Mouse (Mus musculus): ENCODE data around the gene Neurod6.

Neurod6 gene

GRCm38 (mm10) chr6:55646824-55647560, 34.1 kb downstream of the Neurod6 start:
- no peak for DNase-seq (ENCODE audit: low read depth, low spot score)

- no peak for DNase-seq (ENCODE audit: low read depth, low spot score)
Observed at GRCm38 (mm10) chr6:55646111-55646823, 34.8 kb downstream of the Neurod6 start.

GRCm38 (mm10) chr6:55634662-55635061, 46.4 kb downstream of the Neurod6 start:
- no peak for DNase-seq (ENCODE audit: low read depth, low spot score)

Data from CD4-positive helper T cell, adult 2 months (primary cell).